Mouse (Mus musculus): ENCODE measurements around the gene Naxd.

DNA sequence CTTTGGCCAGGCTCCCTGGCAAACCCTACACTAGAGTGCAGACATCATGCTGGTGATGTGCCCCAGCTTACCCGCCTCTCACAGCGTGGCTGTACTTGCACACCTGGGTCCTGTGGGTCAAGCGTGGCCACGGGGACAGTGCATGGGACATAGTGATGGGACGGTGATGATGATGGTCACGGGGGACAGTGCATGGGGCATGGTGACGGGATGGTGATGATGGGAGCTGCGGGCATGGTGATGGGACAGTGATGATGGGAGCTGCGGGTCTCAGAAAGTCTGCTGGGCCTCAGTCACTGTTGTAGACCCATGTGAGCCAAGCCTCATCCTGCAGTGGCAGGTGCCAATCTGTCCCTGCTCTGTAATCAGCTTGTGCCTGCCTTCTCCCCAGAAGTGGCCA is 19.0 kb downstream of the Naxd start:
- TF ChIP-seq POLR2A (IDR thresholded peaks at IDR 0.05; ENCODE audit: low read depth, low read length) = no peak
- no peak for TF ChIP-seq CTCF (IDR thresholded peaks at IDR 0.05; ENCODE audit: extremely low read depth, insufficient read length, insufficient replicate concordance, low read depth, low read length)
